Mouse (Mus musculus) liver, adult 2 months (tissue): ENCODE data around the gene Aaas. TPM values are rescaled to one million over a fixed set of nuclear protein-coding genes. Genes with fewer than 3 reads are reported as not detected.

Source experiments
- DNase-seq: peaks from one replicate; pipeline ENCODE4 v3.0.0-alpha.2; 2011; ENCODE audit warnings: low read depth, low spot score; ENCODE audit errors: extremely low read depth
- H3K27ac ChIP-seq: fragments of 200-500 bp; replicated peaks from 2 replicates; pipeline ENCODE4 v1.5.1; 2012; ENCODE audit warnings: low read depth, mild to moderate bottlenecking, control low read depth, inconsistent platforms, low read length; ENCODE audit not compliant: insufficient read depth
- H3K27me3 ChIP-seq: fragments of 200-500 bp; 2 replicates; pipeline ENCODE4 v1.6.1; 2012; ENCODE audit warnings: mild to moderate bottlenecking, moderate library complexity, low read length, inconsistent platforms; ENCODE audit not compliant: control insufficient read depth, insufficient read depth
- H3K36me3 ChIP-seq: fragments of 200-500 bp; 2 replicates; pipeline ENCODE4 v1.6.1; 2012; ENCODE audit warnings: low read length, inconsistent platforms; ENCODE audit not compliant: control insufficient read depth, insufficient read depth
- H3K4me1 ChIP-seq: fragments of 200-500 bp; 2 replicates; pipeline ENCODE4 v1.6.1; 2011; ENCODE audit warnings: low read length; ENCODE audit not compliant: control insufficient read depth, insufficient read depth
- H3K4me3 ChIP-seq: fragments of 200-500 bp; 2 replicates; pipeline ENCODE4 v1.5.1; 2011; ENCODE audit warnings: low read depth, mild to moderate bottlenecking, control low read depth, low read length, moderate library complexity; ENCODE audit not compliant: insufficient read depth
- H3K79me2 ChIP-seq: fragments of 200-500 bp; 2 replicates; pipeline ENCODE4 v1.6.1; 2012; ENCODE audit warnings: inconsistent platforms, mild to moderate bottlenecking, low read length, moderate library complexity; ENCODE audit not compliant: control insufficient read depth, insufficient read depth
- H3K9ac ChIP-seq: fragments of 200-500 bp; 2 replicates; pipeline ENCODE4 v1.6.1; 2012; ENCODE audit warnings: low read depth, mild to moderate bottlenecking, control low read depth, inconsistent platforms, low read length
- CTCF ChIP-seq: fragments of 200-500 bp; IDR thresholded peaks from 2 replicates; pipeline ENCODE4 v1.5.1; 2011; ENCODE audit warnings: low read depth, low read length, control low read depth
- POLR2A ChIP-seq: fragments of 200-500 bp; IDR thresholded peaks from 2 replicates; pipeline ENCODE4 v1.6.1; 2011; ENCODE audit warnings: low read length, control low read depth; ENCODE audit not compliant: insufficient read depth; ENCODE audit errors: extremely low read depth
- WGBS: fragments of 180-500 bp; shearing (Covaris S2); methylation state at CpG from one replicate; pipeline ENCODE4 v1.1.7; 2018; 5-methylcytosine and 5-hydroxymethylcytosine counted together
- polyA plus RNA-seq: library from polyadenylated mRNA; depleted of rRNA; stranded (reverse); fragments of >200 nt; gene quantifications from 2 replicates; pipeline ENCODE4 v1.2.3, GENCODE M21; 2012
- total RNA-seq: library from RNA; depleted of rRNA; stranded (reverse); fragments of >200 nt; gene quantifications from 2 replicates; pipeline ENCODE4 v1.2.3, GENCODE M21; 2014

The Aaas gene
- total and polyA plus RNA-seq, 2 experiments: 4.0 to 24.0 TPM

DNA sequence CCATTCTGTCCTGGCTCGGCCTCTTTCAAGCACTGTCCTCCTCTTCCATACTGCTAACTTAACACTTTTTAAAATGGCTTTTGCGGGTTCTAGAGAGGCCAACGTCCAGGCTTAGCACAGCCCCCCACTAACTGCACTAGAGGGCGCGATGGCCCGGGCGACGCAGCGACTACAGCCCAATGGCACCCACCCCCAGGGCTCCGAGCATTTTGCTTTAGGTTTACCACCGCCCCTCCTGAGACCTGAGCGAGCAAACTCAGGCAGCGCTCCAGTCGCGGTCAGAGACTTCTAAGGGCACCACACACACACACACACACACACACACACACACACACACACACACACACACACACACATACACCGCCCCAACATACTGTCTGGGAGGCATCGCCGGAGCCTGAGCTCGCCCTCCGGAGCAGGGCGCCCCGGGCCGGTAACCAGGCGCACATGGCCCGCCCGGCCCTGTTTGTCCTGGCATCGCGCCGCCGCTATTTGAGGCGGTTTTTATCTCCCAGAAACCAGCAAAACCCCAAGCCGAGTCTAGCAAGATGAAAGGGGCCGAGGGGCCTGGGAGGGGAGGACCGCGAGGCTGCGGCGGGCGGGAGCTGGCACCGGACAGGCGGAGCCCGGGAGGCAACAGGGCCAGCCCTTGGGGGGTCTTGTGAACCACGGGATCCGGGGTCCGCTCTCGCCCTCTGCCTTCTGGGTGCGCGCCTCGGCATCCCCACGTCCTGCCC is 4.7 kb upstream of the Aaas start:
- Histone ChIP-seq H3K4me1 (peaks cover 5% of the 10 kb centered on the region; the same call in 1 of the 2 replicates), H3K36me3 (no peaks in the 10 kb centered on the region), H3K9ac (peak overlapping the region; percentile 64), H3K79me2 (no peaks in the 10 kb centered on the region), H3K4me3 (peak overlapping the region; percentile 55), H3K27me3 (peaks cover 9% of the 10 kb centered on the region), H3K27ac (peak overlapping the region; percentile 8; the same call in 1 of the 2 replicates)
- peak; percentile 28; the same call in 1 of the 2 replicates for TF ChIP-seq CTCF
- no peak for TF ChIP-seq POLR2A
- DNase-seq: no peak
- WGBS: 1% methylated on average over 49 of the region's 49 CpGs

DNA sequence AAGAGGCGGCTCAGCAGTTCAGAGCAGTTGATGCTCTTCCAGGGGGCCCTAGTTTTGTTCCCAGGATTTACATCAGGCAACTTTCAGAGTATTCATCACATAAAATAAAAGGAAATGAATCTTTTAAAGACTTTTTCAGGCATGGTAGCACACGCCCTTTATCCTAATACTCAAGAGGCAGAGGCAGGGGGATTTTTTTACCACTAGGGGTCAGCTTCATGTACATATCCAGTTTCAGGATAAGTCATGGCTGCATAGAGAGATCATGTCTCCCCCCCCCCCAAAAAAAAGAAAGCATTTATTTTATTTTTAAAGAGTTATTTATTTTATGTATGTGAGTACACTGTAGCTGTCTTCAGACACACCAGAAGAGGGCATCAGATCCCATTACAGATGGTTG is 3.4 kb upstream of the Aaas start:
- no peak overlapping the region for H3K4me3 ChIP-seq
- TF ChIP-seq CTCF (no peak), POLR2A (no peak)
- 92% methylated on average over 2 of the region's 2 CpGs for WGBS
- no peaks in the 10 kb centered on the region for H3K79me2 ChIP-seq
- H3K9ac ChIP-seq: no peak overlapping the region
- DNase-seq: no peak
- H3K27me3 ChIP-seq: peaks cover 9% of the 10 kb centered on the region
- peaks cover 7% of the 10 kb centered on the region; the same call in 1 of the 2 replicates for H3K4me1 ChIP-seq
- H3K27ac ChIP-seq: no peak overlapping the region
- H3K36me3 ChIP-seq: no peaks in the 10 kb centered on the region

DNA sequence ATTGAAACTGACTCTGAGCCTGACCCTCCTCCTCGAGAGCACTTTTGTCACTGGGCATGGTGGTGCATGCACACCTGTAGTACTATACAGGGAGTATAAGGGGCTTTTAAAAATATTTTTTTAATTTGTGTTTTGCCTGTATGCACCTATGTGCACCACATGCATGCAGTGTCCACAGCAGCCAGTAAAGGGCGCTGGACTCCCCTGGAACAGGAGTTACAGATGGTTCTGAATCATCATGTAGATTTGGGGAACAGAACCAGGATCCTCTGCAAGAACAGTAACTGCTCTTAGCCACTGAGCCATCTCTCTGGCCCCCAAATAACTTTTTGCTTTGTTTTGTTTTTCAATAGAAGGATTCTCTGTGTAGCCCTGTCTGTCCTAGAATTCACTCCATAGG is 1.6 kb upstream of the Aaas start:
- Histone ChIP-seq H3K9ac (no peak overlapping the region), H3K27me3 (peaks cover 5% of the 10 kb centered on the region), H3K79me2 (no peaks in the 10 kb centered on the region), H3K4me3 (no peak overlapping the region), H3K27ac (no peak overlapping the region), H3K36me3 (no peaks in the 10 kb centered on the region), H3K4me1 (peaks cover 7% of the 10 kb centered on the region; the same call in 1 of the 2 replicates)
- TF ChIP-seq CTCF: peak; percentile 20; the same call in 1 of the 2 replicates
- TF ChIP-seq POLR2A: no peak
- 75% methylated on average over 2 of the region's 2 CpGs for WGBS
- no peak for DNase-seq

DNA sequence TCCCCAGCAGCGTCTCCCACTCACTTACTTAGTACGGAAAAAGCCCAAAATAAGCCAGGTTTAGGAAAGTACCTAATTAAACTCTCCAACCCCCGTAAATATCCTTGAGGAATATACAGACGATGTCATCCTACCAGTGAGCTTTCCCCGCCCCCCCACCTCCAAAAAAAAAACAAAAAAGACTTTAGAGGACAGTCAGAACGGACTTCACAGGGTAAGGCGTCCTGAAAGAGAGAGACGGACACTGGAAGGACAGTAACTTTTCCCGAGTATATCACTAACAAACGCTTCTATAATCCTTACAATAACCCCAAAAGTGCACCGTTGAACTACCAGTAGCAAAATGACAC is 346 bp upstream of the Aaas start:
- TF ChIP-seq CTCF: no peak
- TF ChIP-seq POLR2A: no peak
- peak overlapping the region; percentile 36 for H3K9ac ChIP-seq
- H3K27ac ChIP-seq: peak overlapping the region; percentile 49
- WGBS: 5% methylated on average over 11 of the region's 11 CpGs
- H3K27me3 ChIP-seq: peaks cover 4% of the 10 kb centered on the region
- H3K36me3 ChIP-seq: no peaks in the 10 kb centered on the region
- H3K4me1 ChIP-seq: peaks cover 7% of the 10 kb centered on the region; the same call in 1 of the 2 replicates
- no peaks in the 10 kb centered on the region for H3K79me2 ChIP-seq
- H3K4me3 ChIP-seq: peak overlapping the region; percentile 81
- DNase-seq: no peak

DNA sequence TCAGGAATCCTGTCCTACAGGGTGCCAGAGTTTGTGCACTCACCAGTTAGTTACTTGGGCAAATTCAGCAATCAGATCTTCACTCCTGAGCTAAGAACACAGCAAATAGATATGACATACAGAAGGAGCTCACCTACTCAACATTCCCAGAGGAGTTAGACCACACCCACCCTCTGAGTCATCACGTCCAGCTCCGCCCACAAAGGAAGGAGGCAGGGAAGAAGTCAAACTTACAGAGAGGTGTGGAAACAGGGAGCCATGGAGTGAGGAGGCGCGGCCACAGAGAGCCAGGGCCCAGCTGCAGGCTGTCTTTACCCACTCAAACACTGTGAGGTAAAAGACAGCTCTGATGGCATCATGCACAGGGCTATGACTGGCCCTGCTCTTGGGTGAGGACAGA is 4.1 kb downstream of the Aaas start:
- Histone ChIP-seq H3K27ac (no peak overlapping the region), H3K79me2 (no peaks in the 10 kb centered on the region), H3K9ac (no peak overlapping the region), H3K27me3 (no peaks in the 10 kb centered on the region), H3K4me1 (peaks cover 4% of the 10 kb centered on the region; the same call in 1 of the 2 replicates), H3K36me3 (no peaks in the 10 kb centered on the region), H3K4me3 (no peak overlapping the region)
- TF ChIP-seq POLR2A (no peak), CTCF (no peak)
- WGBS: 80% methylated on average over 4 of the region's 4 CpGs
- DNase-seq: no peak

DNA sequence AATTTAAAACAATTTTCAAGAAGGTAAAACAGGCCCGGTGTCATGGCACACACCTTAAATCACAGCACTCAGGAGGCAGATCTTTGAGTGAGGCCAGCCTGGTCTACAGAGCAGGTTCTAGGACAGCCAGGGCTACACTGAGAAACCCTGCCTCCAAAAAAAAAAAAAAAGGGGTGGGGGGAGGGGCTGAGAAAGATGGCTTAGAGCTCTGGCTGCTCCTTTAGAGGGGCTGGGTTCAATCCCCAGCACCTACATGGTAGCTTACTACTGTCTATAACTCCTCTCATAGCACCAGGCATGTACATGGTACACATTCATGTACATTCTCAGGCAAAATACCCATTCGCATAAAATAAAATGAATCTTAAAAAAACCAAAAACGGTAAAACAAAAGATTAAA is 6.1 kb downstream of the Aaas start:
- WGBS: 92% methylated on average over 3 of the region's 3 CpGs
- H3K36me3 ChIP-seq: no peaks in the 10 kb centered on the region

More for the DNA sequence above, 6.1 kb downstream of the Aaas start:
- no peak overlapping the region for H3K9ac ChIP-seq
- no peak for DNase-seq
- H3K79me2 ChIP-seq: no peaks in the 10 kb centered on the region
- no peak for TF ChIP-seq POLR2A
- no peak for TF ChIP-seq CTCF
- no peaks in the 10 kb centered on the region for H3K27me3 ChIP-seq
- no peak overlapping the region for H3K4me3 ChIP-seq
- H3K4me1 ChIP-seq: no peaks in the 10 kb centered on the region
- no peak overlapping the region for H3K27ac ChIP-seq
